Mouse (Mus musculus) stomach, postnatal 0 days (tissue): ENCODE results near the gene Nup50.

Source experiments
- CTCF ChIP-seq: IDR thresholded peaks from 2 replicates; pipeline ENCODE4 v1.5.1; 2016; ENCODE audit warnings: antibody characterized with exemption, low read depth, mild to moderate bottlenecking, moderate library complexity
- EP300 ChIP-seq: optimal IDR thresholded peaks from 2 replicates; pipeline ENCODE3; 2016; ENCODE audit warnings: antibody characterized with exemption

- no peak for TF ChIP-seq CTCF
- no peak for TF ChIP-seq EP300
Measured at GRCm38 (mm10) chr15:84919938-84920337, 3.3 kb upstream of the Nup50 start, which contains the start of gene Gm29666.
